Mouse (Mus musculus) neural tube, embryonic 12.5 days (tissue): ENCODE data around the gene Psen2. TPM values are rescaled to one million over a fixed set of nuclear protein-coding genes. Genes with fewer than 3 reads are reported as not detected.
A peak's percentile ranks its signal among the peaks of the same experiment; 100 is the strongest.

ENCODE experiments used
- ATAC-seq: fragments of 200-750 bp; cut with Nextera tagmentation; 2 replicates; pipeline ENCODE4 v1.8.0; 2017; ENCODE audit warnings: low read depth, mild to moderate bottlenecking, moderate TSS enrichment, moderate library complexity; ENCODE audit not compliant: low FRiP score
- H3K27ac ChIP-seq: fragments of 300-500 bp; sonication (generic); 2 replicates; pipeline ENCODE4 v1.5.1; 2016
- H3K27me3 ChIP-seq: fragments of 300-500 bp; sonication (generic); replicated peaks from 2 replicates; pipeline ENCODE4 v1.6.1; 2016; ENCODE audit warnings: mild to moderate bottlenecking
- H3K36me3 ChIP-seq: fragments of 300-500 bp; sonication (generic); 2 replicates; pipeline ENCODE4 v1.6.1; 2016; ENCODE audit warnings: mild to moderate bottlenecking
- H3K4me1 ChIP-seq: fragments of 300-500 bp; sonication (generic); 2 replicates; pipeline ENCODE4 v1.6.1; 2016
- H3K4me2 ChIP-seq: fragments of 300-500 bp; sonication (generic); replicated peaks from 2 replicates; pipeline ENCODE4 v1.6.1; 2016; ENCODE audit warnings: mild to moderate bottlenecking
- H3K4me3 ChIP-seq: fragments of 300-500 bp; sonication (generic); 2 replicates; pipeline ENCODE4 v1.5.1; 2016
- H3K9ac ChIP-seq: fragments of 300-500 bp; sonication (generic); 2 replicates; pipeline ENCODE4 v1.6.1; 2016; ENCODE audit warnings: mild to moderate bottlenecking
- H3K9me3 ChIP-seq: fragments of 300-500 bp; sonication (generic); 2 replicates; pipeline ENCODE4 v1.6.1; 2016; ENCODE audit warnings: mild to moderate bottlenecking
- WGBS: fragments of 180-500 bp; shearing (Covaris S2); methylation state at CpG from one replicate; pipeline ENCODE4 v1.1.7; 2016; 5-methylcytosine and 5-hydroxymethylcytosine counted together
- polyA plus RNA-seq: library from polyadenylated mRNA; unstranded; fragments of >200 nt; fragmentation: Nextera tagmentation; extraction: Ambion mirVana; gene quantifications from 2 replicates; pipeline ENCODE4 v1.2.1, GENCODE M21; 2016

The Psen2 gene
- polyA plus RNA-seq, 1 experiment from 2014 or later: 9.5 TPM

DNA sequence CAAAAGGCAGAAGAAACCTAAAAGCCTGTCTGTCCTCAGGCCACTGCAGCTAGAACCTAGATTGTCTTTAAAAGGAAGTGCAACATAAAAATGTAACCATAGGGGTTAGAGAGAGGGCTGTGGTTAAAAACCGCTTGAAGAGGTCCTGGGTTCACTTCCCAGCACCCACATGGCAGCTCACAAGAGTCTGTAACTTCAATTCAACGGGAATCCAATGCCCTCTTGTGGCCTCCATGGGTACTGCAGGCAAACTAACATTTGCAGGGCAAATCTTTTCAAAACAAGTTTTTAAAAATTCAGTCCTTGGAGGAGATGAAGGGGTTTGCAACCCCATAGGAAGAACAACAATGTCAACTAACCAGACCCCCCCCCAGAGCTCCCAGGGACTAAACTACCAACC, 32.7 kb downstream of the Psen2 start:
- Histone ChIP-seq H3K36me3 (no peaks in the 10 kb centered on the region), H3K4me1 (peaks cover 15% of the 10 kb centered on the region; the same call in 1 of the 2 replicates), H3K27me3 (no peaks in the 10 kb centered on the region), H3K27ac (no peak overlapping the region), H3K9ac (no peak overlapping the region), H3K9me3 (peaks cover 5% of the 10 kb centered on the region; the same call in 1 of the 2 replicates), H3K4me2 (no peak overlapping the region), H3K4me3 (no peak overlapping the region)
- WGBS: 21% methylated on average over 2 of the region's 2 CpGs
- no peak for ATAC-seq

DNA sequence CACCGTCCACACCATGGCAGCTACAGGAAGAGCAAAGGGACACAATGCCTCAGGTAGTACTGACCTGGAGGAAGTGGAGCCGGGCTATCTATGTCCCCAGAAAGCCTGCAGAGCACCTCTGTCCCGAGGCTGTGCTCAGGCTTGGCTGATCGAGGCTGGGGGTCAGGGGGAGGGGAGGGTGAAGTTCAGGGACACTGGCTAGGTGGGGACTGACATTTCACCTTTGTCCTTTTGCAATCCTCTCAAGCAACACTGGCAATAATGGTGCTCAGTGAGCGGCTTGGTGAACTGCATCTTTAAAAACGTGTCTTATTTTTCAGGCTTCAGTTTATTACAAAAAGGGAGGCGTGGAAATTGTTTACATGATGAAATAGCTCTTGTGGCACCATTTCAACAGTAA, 33.3 kb downstream of the Psen2 start:
- ATAC-seq: no peak
- Histone ChIP-seq H3K9ac (no peak overlapping the region), H3K9me3 (peaks cover 5% of the 10 kb centered on the region; the same call in 1 of the 2 replicates), H3K4me1 (peaks cover 15% of the 10 kb centered on the region; the same call in 1 of the 2 replicates), H3K4me3 (no peak overlapping the region), H3K27me3 (no peaks in the 10 kb centered on the region), H3K27ac (no peak overlapping the region), H3K36me3 (no peaks in the 10 kb centered on the region), H3K4me2 (no peak overlapping the region)
- WGBS: 94% methylated on average over 7 of the region's 7 CpGs

DNA sequence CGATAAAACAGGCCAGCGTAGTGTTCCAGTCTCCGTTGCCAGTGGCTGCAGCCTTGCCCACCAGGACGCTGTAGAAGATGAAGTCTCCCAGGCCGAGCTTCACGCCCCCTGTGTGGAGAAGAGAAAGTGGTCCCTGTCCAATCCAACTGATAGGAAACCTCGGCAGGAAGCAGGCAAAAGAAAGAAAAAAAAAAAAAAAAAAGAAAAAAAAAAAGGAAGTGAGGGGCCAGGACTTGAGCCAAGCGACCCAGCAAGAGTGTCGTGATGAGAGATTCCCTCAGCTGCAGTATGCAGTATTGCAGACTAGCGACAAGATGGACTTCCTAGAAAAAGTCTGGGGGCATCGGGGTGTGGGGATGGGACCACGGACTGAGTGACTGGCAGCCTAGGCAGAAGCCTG, 34.4 kb downstream of the Psen2 start:
- no peak overlapping the region for H3K4me2 ChIP-seq
- no peak for ATAC-seq
- peaks cover 15% of the 10 kb centered on the region; the same call in 1 of the 2 replicates for H3K4me1 ChIP-seq
- no peak overlapping the region for H3K9ac ChIP-seq
- 88% methylated on average over 12 of the region's 12 CpGs for WGBS
- H3K9me3 ChIP-seq: peaks cover 5% of the 10 kb centered on the region; the same call in 1 of the 2 replicates
- no peak overlapping the region for H3K4me3 ChIP-seq
- H3K27ac ChIP-seq: no peak overlapping the region
- no peaks in the 10 kb centered on the region for H3K36me3 ChIP-seq
- H3K27me3 ChIP-seq: no peaks in the 10 kb centered on the region

DNA sequence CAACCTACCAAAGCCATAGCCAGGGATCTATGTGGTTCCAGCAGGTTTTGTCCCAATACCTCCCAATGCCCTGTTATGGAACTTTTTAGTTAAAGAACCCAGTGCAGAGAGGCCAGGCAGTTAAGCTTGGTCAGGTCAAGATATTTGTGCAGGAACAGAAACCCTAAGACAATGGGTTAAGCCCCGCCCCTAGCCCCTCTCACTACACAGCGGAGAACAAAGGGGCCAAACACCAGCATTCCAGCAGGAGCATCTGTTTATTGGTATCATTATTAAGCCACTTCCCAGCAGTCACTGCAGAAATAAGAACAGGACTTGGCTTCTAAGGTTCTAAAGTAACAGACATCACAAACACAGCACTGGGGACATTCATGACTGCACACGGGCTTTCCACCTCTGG, 36.5 kb downstream of the Psen2 start:
- peaks cover 5% of the 10 kb centered on the region; the same call in 1 of the 2 replicates for H3K9me3 ChIP-seq
- peaks cover 10% of the 10 kb centered on the region; the same call in 1 of the 2 replicates for H3K4me1 ChIP-seq
- no peak overlapping the region for H3K9ac ChIP-seq
- no peaks in the 10 kb centered on the region for H3K36me3 ChIP-seq
- WGBS: 64% methylated on average over 3 of the region's 3 CpGs
- no peak overlapping the region for H3K27ac ChIP-seq
- no peak for ATAC-seq
- peak overlapping the region; percentile 73 for H3K4me2 ChIP-seq
- H3K4me3 ChIP-seq: no peak overlapping the region
- H3K27me3 ChIP-seq: no peaks in the 10 kb centered on the region

DNA sequence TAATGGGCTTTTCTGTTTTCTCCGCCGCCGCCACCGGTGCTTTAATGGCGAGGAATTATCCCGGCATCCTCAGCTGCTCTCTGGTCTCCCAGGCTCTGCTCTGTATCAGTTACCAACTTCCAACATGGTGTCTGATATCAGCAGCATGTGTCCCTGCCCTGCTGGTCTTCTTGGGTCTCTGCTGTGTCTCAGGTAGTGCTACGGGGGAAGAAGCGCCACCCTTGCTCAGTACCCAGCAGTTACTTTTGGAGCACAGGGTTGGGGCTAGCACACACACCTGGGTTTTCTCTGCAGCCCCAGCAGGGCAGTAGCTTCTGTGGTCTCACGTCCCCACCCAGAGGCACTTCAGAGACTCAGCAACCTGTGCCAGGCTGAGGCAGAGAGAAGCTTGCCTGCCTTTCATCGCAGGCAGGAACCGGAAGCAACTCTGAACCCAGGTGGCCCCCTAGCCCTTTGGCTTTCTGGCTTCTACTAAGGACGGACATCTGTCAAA, 37.0 kb downstream of the Psen2 start:
- Histone ChIP-seq H3K27me3 (no peaks in the 10 kb centered on the region), H3K4me2 (peak overlapping the region; percentile 73), H3K36me3 (no peaks in the 10 kb centered on the region), H3K27ac (peak overlapping the region; percentile 15; the same call in 1 of the 2 replicates), H3K4me3 (peak overlapping the region; percentile 38), H3K9ac (peak overlapping the region; percentile 47), H3K4me1 (peaks cover 6% of the 10 kb centered on the region; the same call in 1 of the 2 replicates), H3K9me3 (peaks cover 5% of the 10 kb centered on the region; the same call in 1 of the 2 replicates)
- ATAC-seq: peak; percentile 67
- 15% methylated on average over 12 of the region's 12 CpGs for WGBS

DNA sequence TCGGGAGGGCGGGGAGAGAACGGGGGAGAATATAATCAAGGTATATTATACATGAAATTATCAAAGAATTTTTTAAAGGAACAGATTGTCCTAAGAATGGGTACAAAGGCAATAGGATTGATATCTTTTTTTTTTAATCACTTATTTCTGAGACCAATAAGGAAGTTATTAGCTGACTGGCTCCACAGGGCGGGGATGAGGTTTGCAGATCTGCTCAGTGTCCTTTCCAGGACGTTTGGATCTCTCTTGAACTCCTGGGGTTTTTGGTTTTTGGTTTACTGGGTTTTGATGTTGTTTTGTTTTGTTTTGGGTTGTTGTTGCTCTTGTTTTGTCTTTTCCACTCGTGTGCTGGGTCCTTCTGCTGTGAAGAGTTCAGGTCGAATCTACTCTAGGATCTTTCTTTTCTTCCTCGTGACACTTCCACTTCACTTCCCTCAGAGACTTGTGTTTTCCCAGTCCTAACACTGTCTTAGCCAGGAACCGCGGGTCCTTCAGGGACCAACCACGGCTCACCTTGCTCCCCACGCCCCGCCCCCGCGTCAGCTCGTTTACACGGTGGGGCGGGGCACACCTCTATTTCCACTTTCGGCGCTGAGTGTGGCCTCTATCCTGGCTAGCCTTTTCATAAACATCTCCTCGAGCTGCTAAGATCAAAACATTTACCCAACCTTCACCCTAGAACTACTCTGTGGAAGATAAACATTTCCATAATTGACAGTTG, 37.6 kb downstream of the Psen2 start:
- H3K36me3 ChIP-seq: no peaks in the 10 kb centered on the region
- 15% methylated on average over 21 of the region's 21 CpGs for WGBS
- peaks cover 6% of the 10 kb centered on the region; the same call in 1 of the 2 replicates for H3K4me1 ChIP-seq
- no peak overlapping the region for H3K27ac ChIP-seq
- H3K27me3 ChIP-seq: no peaks in the 10 kb centered on the region
- peak; percentile 80 for ATAC-seq
- peak overlapping the region; percentile 47 for H3K9ac ChIP-seq
- H3K9me3 ChIP-seq: peaks cover 4% of the 10 kb centered on the region; the same call in 1 of the 2 replicates
- H3K4me3 ChIP-seq: peak overlapping the region; percentile 38
- H3K4me2 ChIP-seq: peak overlapping the region; percentile 73

DNA sequence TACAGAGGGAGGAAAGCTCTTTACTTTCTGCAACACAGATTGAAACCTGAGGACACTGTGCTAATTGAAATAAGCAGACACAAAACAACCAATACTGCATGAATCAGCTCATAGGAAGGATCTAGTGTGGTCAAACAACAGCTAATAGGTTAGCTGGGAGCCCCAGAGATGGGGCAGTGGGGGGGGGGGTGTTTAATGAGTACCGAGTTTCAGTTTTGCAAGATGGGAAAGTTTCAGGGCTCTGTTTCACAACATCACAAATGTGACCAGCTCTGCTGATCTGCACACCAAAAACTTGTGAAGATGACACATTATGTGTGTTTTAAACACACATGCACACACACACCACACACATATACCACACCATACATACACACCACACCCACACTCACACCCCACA, 41.2 kb downstream of the Psen2 start:
- Histone ChIP-seq H3K4me2 (no peak overlapping the region), H3K27ac (no peak overlapping the region), H3K27me3 (no peaks in the 10 kb centered on the region), H3K9ac (no peak overlapping the region), H3K36me3 (no peaks in the 10 kb centered on the region), H3K9me3 (no peaks in the 10 kb centered on the region), H3K4me1 (peaks cover 6% of the 10 kb centered on the region; the same call in 1 of the 2 replicates), H3K4me3 (no peak overlapping the region)
- ATAC-seq: no peak
- WGBS: 95% methylated on average over 1 of the region's 1 CpGs

DNA sequence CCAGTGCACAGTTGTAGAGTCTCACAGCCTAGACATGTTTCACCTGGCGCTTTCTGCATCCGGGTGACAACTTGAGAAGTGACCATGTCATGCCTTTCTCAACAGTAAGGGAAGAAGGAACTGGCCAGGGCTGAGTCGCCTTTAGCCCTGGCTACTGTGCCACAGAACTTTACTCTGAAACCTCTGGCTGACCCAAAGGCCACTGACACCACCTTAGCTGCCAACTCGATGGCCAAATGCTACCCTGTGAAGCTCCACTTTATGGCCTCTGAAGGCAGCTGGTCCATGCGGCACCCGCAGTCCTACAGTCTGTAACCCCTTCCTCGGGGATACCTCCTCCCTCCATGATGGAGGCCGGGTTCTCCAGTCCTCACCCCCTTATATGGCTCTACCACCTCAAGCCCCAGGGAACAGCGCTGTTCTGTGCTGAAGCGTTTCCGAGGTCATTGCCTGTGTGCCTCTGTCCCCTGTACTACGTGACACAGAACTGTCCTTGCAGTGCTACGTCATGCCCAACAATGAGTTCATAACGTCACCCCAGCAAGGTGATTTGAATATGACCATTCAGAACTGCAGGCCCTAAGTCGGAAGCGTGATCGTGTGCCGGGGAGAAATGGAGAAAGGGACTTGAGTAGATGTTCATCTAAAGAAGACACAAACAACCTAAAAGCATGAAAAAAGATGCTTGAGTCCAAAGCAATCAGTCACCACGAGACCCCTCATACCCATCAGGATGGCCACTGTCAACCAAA, 42.3 kb downstream of the Psen2 start:
- no peak overlapping the region for H3K4me3 ChIP-seq
- H3K36me3 ChIP-seq: no peaks in the 10 kb centered on the region
- no peak overlapping the region for H3K9ac ChIP-seq
- no peak for ATAC-seq
- no peaks in the 10 kb centered on the region for H3K4me1 ChIP-seq
- no peak overlapping the region for H3K27ac ChIP-seq
- 89% methylated on average over 19 of the region's 19 CpGs for WGBS
- H3K4me2 ChIP-seq: no peak overlapping the region
- H3K27me3 ChIP-seq: no peaks in the 10 kb centered on the region
- H3K9me3 ChIP-seq: no peaks in the 10 kb centered on the region

DNA sequence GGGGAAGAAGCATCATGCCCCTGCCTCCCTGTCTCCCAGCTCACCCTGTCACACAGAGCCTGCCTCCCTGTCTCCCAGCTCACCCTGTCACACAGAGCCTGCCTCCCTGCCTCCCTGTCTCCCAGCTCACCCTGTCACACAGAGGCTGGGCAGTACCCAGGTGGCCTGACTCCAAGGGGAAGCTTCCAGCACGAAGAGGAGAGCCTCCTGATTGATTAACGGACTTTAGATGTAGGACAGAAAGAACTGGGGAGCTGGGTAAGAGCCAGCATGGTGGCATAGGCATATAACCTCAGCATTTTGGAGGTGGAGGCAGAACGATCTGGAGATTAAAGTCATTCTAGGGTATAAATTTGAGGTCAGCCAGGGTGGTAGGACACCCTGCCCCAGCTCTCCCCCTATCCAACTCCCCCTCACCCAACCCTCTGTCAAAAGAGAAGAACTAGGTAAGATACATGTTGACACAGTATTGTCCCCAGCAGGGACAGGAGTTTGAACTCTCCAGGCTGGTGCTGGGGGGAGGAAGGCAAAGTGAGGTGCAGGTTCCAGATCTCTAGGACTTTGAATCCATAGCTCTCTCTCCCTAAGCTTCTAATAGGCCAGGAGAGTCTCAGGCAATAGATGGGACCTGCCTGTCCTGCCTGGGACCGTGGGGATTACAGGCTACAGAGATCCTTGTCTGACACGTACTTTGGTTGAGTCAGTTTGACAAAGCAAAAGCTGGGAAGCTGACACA, 46.5 kb downstream of the Psen2 start:
- no peak for ATAC-seq
- Histone ChIP-seq H3K4me1 (no peaks in the 10 kb centered on the region), H3K36me3 (no peaks in the 10 kb centered on the region), H3K9me3 (no peaks in the 10 kb centered on the region), H3K4me3 (no peak overlapping the region), H3K9ac (no peak overlapping the region), H3K4me2 (no peak overlapping the region), H3K27me3 (no peaks in the 10 kb centered on the region), H3K27ac (no peak overlapping the region)
- WGBS: 56% methylated on average over 5 of the region's 5 CpGs

DNA sequence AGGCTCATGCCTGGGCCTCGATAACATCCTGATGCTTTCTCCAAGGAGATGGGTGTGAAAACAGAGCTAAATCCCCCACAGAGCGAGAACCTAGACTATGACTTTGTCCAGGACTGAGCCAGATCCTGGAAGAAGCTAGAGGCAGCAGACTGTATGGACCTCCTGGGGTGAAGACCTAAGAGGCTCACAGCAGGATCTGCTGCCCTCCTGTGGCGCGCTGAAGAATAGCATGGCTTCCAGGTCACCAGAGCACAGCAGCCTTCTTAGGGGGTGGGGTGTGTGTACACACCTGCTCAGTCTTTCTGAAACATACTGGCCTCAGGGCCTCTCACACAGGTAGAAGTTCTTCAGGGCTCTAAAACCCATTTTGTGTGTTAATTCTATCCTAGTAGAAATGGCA, 48.2 kb downstream of the Psen2 start:
- Histone ChIP-seq H3K36me3 (no peaks in the 10 kb centered on the region), H3K4me1 (no peaks in the 10 kb centered on the region), H3K27ac (no peak overlapping the region), H3K9ac (no peak overlapping the region), H3K4me2 (no peak overlapping the region), H3K27me3 (no peaks in the 10 kb centered on the region), H3K9me3 (no peaks in the 10 kb centered on the region), H3K4me3 (no peak overlapping the region)
- peak; percentile 66 for ATAC-seq
- WGBS: 24% methylated on average over 4 of the region's 4 CpGs

DNA sequence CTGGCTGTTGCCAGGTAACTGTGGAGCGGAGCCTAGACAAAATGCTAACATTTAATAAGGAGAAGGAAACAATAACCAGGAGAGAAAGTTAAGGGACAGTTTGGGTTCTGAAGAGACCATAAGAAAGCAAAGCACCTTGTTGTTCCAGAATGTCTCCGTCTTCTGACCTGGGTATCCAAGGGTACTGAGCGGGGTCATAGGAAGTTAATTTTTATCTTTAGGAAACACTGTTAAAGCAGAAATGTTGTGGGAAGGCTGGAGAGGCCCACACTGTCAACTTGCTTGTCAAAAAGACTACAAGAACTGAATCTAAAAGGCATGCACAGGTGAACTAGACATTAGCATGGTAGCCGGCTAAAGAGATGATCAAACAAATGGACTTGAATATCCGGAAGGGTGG, 50.3 kb downstream of the Psen2 start:
- Histone ChIP-seq H3K27ac (no peak overlapping the region), H3K9me3 (no peaks in the 10 kb centered on the region), H3K4me1 (no peaks in the 10 kb centered on the region), H3K4me3 (no peak overlapping the region), H3K4me2 (no peak overlapping the region), H3K36me3 (no peaks in the 10 kb centered on the region), H3K27me3 (no peaks in the 10 kb centered on the region), H3K9ac (no peak overlapping the region)
- WGBS: 93% methylated on average over 5 of the region's 5 CpGs
- no peak for ATAC-seq

DNA sequence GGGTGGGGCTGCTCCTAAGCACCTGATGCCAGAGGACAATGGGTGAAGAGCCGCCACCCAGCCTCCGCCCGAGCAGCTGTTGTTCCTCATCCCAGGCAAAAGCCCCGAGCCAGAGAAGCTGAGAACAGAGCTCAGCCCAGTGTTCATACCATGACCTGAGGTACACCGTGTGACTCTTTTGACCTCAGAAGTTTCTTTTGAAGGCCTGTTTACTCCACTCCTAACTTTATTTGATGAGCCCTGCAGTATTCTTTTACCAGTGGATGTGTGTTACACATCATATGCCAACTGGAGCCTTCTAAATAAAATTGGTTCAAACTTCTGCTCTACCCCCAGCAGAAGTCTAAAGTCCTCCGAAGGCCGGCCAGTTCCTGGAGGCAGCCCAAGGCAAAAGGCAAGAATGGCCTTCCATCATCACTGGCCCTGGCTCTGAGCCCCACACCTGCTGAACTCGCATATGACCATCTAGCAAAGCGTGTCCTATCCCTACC, 52.4 kb downstream of the Psen2 start:
- H3K27ac ChIP-seq: no peak overlapping the region
- no peaks in the 10 kb centered on the region for H3K27me3 ChIP-seq
- H3K36me3 ChIP-seq: no peaks in the 10 kb centered on the region
- no peaks in the 10 kb centered on the region for H3K9me3 ChIP-seq
- ATAC-seq: no peak
- H3K9ac ChIP-seq: no peak overlapping the region
- H3K4me3 ChIP-seq: no peak overlapping the region
- no peaks in the 10 kb centered on the region for H3K4me1 ChIP-seq
- H3K4me2 ChIP-seq: no peak overlapping the region
- WGBS: 89% methylated on average over 9 of the region's 9 CpGs
